Mouse (Mus musculus) liver, postnatal 0 days (tissue): ENCODE measurements at regions not wholly inside any gene's neighbourhood (a gene's known extent, or its start where the extent isn't known, plus 50 kb on each side); places are given as distances from the start of the nearest gene placed in this dataset.

Experiments used
- ATAC-seq: fragments of 200-750 bp; cut with Nextera tagmentation; 2 replicates; pipeline ENCODE4 v1.8.0; 2017; ENCODE audit warnings: mild to moderate bottlenecking, moderate library complexity
- DNase-seq: peaks from one replicate; pipeline ENCODE4 v3.0.0-alpha.2; 2016
- H3K27ac ChIP-seq: fragments of 300-500 bp; sonication (generic); 2 replicates; pipeline ENCODE4 v1.5.1; 2014; ENCODE audit warnings: antibody characterized with exemption, moderate library complexity, mild to moderate bottlenecking, low read depth
- H3K27me3 ChIP-seq: fragments of 300-500 bp; sonication (generic); 2 replicates; pipeline ENCODE4 v1.6.1; 2014; ENCODE audit warnings: low read length, control low read depth, mixed read lengths; ENCODE audit not compliant: insufficient read depth
- H3K36me3 ChIP-seq: fragments of 300-500 bp; sonication (generic); replicated peaks from 2 replicates; pipeline ENCODE4 v1.6.1; 2014; ENCODE audit warnings: mild to moderate bottlenecking, control low read depth, low read length, moderate library complexity, mixed read lengths; ENCODE audit not compliant: insufficient read depth
- H3K4me1 ChIP-seq: fragments of 300-500 bp; sonication (generic); 2 replicates; pipeline ENCODE4 v1.6.1; 2014; ENCODE audit warnings: antibody characterized with exemption, mild to moderate bottlenecking, control low read depth; ENCODE audit not compliant: insufficient read depth
- H3K4me2 ChIP-seq: fragments of 300-500 bp; sonication (generic); 2 replicates; pipeline ENCODE4 v1.6.1; 2014; ENCODE audit warnings: low read depth, mild to moderate bottlenecking, low read length, moderate library complexity, mixed read lengths
- H3K4me3 ChIP-seq: fragments of 300-500 bp; sonication (generic); 2 replicates; pipeline ENCODE4 v1.5.1; 2014; ENCODE audit warnings: low read depth, low read length
- H3K9ac ChIP-seq: fragments of 300-500 bp; sonication (generic); replicated peaks from 2 replicates; pipeline ENCODE4 v1.6.1; 2014; ENCODE audit warnings: mild to moderate bottlenecking, moderate library complexity
- H3K9me3 ChIP-seq: fragments of 300-500 bp; sonication (generic); 2 replicates; pipeline ENCODE4 v1.6.1; 2016; ENCODE audit warnings: mild to moderate bottlenecking, control low read depth, low read length, mixed read lengths
- CTCF ChIP-seq: sonication (generic); IDR thresholded peaks from 2 replicates; pipeline ENCODE4 v1.5.1; 2016; ENCODE audit warnings: antibody characterized with exemption, low read depth
- EP300 ChIP-seq: IDR thresholded peaks from 2 replicates; pipeline ENCODE4 v1.6.1; 2016; ENCODE audit warnings: antibody characterized with exemption, low read depth, mild to moderate bottlenecking
- WGBS: fragments of 180-500 bp; shearing (Covaris S2); extraction: QIAGEN DNeasy Blood & Tissue Kit; methylation state at CpG from one replicate; pipeline ENCODE4 v1.1.7; 2014; ENCODE audit not compliant: insufficient replicate concordance; 5-methylcytosine and 5-hydroxymethylcytosine counted together

DNA sequence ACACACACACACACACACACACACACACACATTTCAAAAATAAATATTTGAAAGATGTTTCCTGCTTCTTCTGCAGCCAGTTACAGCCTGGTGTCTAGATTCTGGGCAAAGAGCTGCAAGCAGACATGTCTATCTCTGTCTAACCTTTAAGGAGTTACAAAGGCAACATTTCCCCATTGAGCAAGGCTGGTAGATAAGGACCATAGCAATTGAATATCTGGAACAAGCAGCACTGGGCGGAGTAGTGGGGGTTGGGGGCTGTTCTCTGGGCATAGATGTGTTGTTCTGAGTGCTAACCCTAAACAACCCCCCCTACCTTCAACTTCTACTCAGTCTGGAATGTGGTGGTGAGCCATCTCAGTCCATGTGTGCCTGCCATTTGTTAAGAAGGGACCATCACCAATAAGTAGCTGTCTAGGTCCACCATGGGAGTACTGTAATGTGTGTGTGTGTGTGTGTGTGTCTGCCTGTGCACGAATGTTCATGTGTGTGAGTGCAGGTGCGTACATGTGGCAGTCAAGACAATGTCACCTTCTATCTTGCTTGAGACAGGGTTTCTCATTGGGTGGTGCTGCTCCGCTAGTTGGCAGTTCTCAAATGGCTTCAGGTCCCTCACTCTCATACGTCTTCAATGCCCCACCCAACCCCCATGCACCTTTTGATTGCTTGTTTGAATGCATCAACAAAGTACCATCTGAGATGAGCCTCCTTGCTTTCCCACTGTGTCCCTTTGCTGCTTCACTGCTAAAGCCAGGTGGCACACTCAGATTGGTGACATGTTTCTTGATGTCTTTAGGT lies 62.2 kb upstream of the Zfp831 start:
- DNase-seq (no peak), ATAC-seq (peak; percentile 60)
- H3K4me2 ChIP-seq: no peak overlapping the region
- H3K4me3 ChIP-seq: no peak overlapping the region
- TF ChIP-seq CTCF (no peak), EP300 (peak; percentile 54; the same call in 1 of the 2 replicates)
- no peaks in the 10 kb centered on the region for H3K27me3 ChIP-seq
- no peaks in the 10 kb centered on the region for H3K9me3 ChIP-seq
- H3K9ac ChIP-seq: no peak overlapping the region
- WGBS: 60% methylated on average over 5 of the region's 5 CpGs
- no peaks in the 10 kb centered on the region for H3K36me3 ChIP-seq
- no peaks in the 10 kb centered on the region for H3K4me1 ChIP-seq
- no peak overlapping the region for H3K27ac ChIP-seq

DNA sequence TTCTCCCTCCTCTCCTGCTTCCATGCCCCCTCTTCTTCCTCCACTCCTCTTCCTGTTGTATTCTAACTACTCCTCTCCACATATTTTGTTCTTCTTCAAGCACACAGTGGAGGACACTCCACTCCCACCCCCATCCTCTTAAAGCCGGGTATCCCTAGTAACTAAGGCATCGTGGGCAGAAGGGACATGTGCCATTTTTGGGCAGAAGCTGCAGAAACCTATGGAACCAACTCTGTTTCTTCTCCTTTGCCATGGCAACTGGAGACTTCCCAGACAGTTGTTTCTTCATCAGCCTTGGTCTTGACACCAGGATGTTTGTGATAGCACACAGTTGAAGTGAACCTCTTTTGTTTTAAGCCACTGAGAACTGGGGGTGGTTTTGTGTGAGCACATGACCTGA lies 59.1 kb upstream of the Zfp831 start:
- DNase-seq (no peak), ATAC-seq (no peak)
- no peaks in the 10 kb centered on the region for H3K9me3 ChIP-seq
- no peak overlapping the region for H3K9ac ChIP-seq
- H3K27me3 ChIP-seq: no peaks in the 10 kb centered on the region
- H3K36me3 ChIP-seq: no peaks in the 10 kb centered on the region
- H3K27ac ChIP-seq: no peak overlapping the region
- TF ChIP-seq EP300 (no peak), CTCF (no peak)
- H3K4me3 ChIP-seq: no peak overlapping the region
- H3K4me1 ChIP-seq: no peaks in the 10 kb centered on the region
- H3K4me2 ChIP-seq: no peak overlapping the region
- 70% methylated on average over 2 of the region's 2 CpGs for WGBS
